Mouse (Mus musculus) myocyte (in vitro differentiated cells): ENCODE measurements around the gene Ptbp1.
A peak's percentile ranks its signal among the peaks of the same experiment; 100 is the strongest.

ENCODE experiments used
- CEBPB ChIP-seq: IDR thresholded peaks from 2 replicates; pipeline ENCODE4 v1.6.1; 2011; ENCODE audit warnings: mild to moderate bottlenecking, moderate library complexity; ENCODE audit not compliant: poor library complexity, insufficient read depth, severe bottlenecking
- E2F4 ChIP-seq: IDR thresholded peaks from one replicate; pipeline ENCODE4 v1.6.1; 2011; ENCODE audit warnings: mild to moderate bottlenecking, control low read depth, moderate library complexity; ENCODE audit not compliant: insufficient read depth
- MAX ChIP-seq: IDR thresholded peaks from one replicate; pipeline ENCODE4 v1.6.1; 2011; ENCODE audit warnings: low read depth, mild to moderate bottlenecking, control low read depth
- MYOD1 ChIP-seq, 3 experiments: IDR thresholded peaks; one replicate each; pipeline ENCODE4 v1.6.1; 2011; ENCODE audit warnings: control low read depth in 2 of 3, low read depth in 2 of 3, mild to moderate bottlenecking in 2 of 3, moderate library complexity in 1 of 3; ENCODE audit not compliant: insufficient read length in 2 of 3, control insufficient read depth in 1 of 3
- MYOG ChIP-seq, 3 experiments: IDR thresholded peaks; one replicate each; pipeline ENCODE4 v1.6.1; 2011; ENCODE audit warnings: control low read depth in 2 of 3, low read depth in 2 of 3, mild to moderate bottlenecking in 2 of 3; ENCODE audit not compliant: insufficient read length in 2 of 3, control insufficient read depth in 1 of 3, insufficient read depth in 1 of 3
- POLR2A ChIP-seq: IDR thresholded peaks from one replicate; pipeline ENCODE4 v1.6.1; 2011; ENCODE audit warnings: low read depth, mild to moderate bottlenecking, control low read depth, moderate library complexity; ENCODE audit not compliant: insufficient read length
- POLR2AphosphoS2 ChIP-seq: IDR thresholded peaks from one replicate; pipeline ENCODE4 v1.6.1; 2011; ENCODE audit warnings: low read depth, control low read depth; ENCODE audit not compliant: insufficient read length
- REST ChIP-seq: IDR thresholded peaks from one replicate; pipeline ENCODE4 v1.6.1; 2011; ENCODE audit warnings: mild to moderate bottlenecking, control low read depth, moderate library complexity; ENCODE audit not compliant: insufficient read depth, insufficient read length
- SRF ChIP-seq: IDR thresholded peaks from one replicate; pipeline ENCODE4 v1.6.1; 2011; ENCODE audit warnings: low read depth; ENCODE audit not compliant: control insufficient read depth, insufficient read length
- TCF12 ChIP-seq: IDR thresholded peaks from one replicate; pipeline ENCODE4 v1.6.1; 2011; ENCODE audit warnings: mild to moderate bottlenecking, control low read depth; ENCODE audit not compliant: poor library complexity, insufficient read depth, severe bottlenecking
- TCF3 ChIP-seq: IDR thresholded peaks from one replicate; pipeline ENCODE4 v1.6.1; 2011; ENCODE audit warnings: low read depth, control low read depth; ENCODE audit not compliant: insufficient read length
- USF1 ChIP-seq: IDR thresholded peaks from one replicate; pipeline ENCODE4 v1.6.1; 2011; ENCODE audit warnings: low read depth, mild to moderate bottlenecking, control low read depth, moderate library complexity

DNA sequence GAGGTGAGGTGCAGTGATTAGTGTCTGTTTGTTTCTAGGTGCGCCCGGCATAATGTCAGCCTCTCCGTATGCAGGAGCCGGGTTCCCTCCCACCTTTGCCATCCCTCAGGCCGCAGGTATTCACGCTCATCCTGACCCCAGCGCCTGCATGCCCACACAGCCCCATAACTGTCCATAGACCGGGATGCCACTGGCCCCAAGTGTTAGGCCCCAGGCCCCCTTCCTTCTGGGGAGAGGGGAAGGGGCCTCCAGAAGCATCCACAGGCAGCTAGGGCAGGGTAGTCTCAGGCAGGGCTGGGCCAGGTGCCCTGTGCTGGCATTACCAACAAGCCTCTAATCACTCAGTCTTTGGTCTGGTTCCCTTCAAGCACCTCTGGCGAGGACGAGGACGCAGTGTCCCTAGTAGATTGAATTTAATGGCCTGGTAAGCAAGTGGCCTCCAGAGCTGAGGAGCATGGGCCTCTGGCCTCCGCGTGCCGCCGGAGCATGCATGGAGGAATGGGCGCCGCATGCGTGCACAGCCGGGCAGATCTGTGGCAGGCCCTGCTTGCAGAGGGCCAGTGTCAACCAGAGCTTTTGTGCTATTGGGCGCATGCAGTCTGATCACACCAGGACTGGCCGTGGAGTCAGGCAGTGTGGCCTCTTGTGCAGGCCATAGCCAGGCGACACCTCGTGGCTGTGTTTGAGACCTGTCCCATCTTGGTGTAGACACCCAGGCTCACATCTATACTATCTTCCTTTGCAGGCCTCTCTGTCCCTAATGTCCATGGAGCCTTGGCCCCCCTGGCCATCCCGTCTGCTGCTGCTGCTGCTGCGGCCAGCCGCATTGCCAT, 6.1 kb downstream of the Ptbp1 start:
- TF ChIP-seq POLR2A (peak; percentile 51), MAX (no peak), CEBPB (no peak), E2F4 (no peak), MYOD1 (IDR thresholded peaks at IDR 0.05; ENCODE audit: control insufficient read depth in 1 of 3, insufficient read length in 2 of 3, low read depth in 2 of 3) (no peak), MYOG (IDR thresholded peaks at IDR 0.05; ENCODE audit: control insufficient read depth in 1 of 3, insufficient read depth in 1 of 3, insufficient read length in 2 of 3, low read depth in 2 of 3) (no peak), USF1 (no peak), SRF (no peak), REST (no peak), POLR2AphosphoS2 (peak; percentile 72), TCF3 (no peak), TCF12 (no peak)
